Mouse (Mus musculus) intestine, embryonic 14.5 days (tissue): Measurements from ENCODE around the gene Olfr368. TPM values are rescaled to one million over a fixed set of nuclear protein-coding genes. Genes with fewer than 3 reads are reported as not detected.

ENCODE experiments used
- ATAC-seq: fragments of 200-750 bp; cut with Nextera tagmentation; replicated peaks from 2 replicates; pipeline ENCODE4 v1.8.0; 2017; ENCODE audit warnings: low read depth, moderate number of reproducible peaks, moderate TSS enrichment, moderate library complexity; ENCODE audit not compliant: low FRiP score, low TSS enrichment
- DNase-seq: peaks from one replicate; pipeline ENCODE4 v3.0.0-alpha.2; 2018; ENCODE audit warnings: low spot score
- H3K27ac ChIP-seq: fragments of 300-500 bp; sonication (generic); 2 replicates; pipeline ENCODE4 v1.5.1; 2014; ENCODE audit warnings: low read depth, mild to moderate bottlenecking, control low read depth
- H3K27me3 ChIP-seq: fragments of 300-500 bp; sonication (generic); replicated peaks from 2 replicates; pipeline ENCODE4 v1.6.1; 2014; ENCODE audit warnings: low read length, control low read depth; ENCODE audit not compliant: control insufficient read depth, insufficient read depth
- H3K36me3 ChIP-seq: fragments of 300-500 bp; sonication (generic); 2 replicates; pipeline ENCODE4 v1.6.1; 2014; ENCODE audit warnings: low read length, control low read depth; ENCODE audit not compliant: control insufficient read depth, insufficient read depth
- H3K4me1 ChIP-seq: fragments of 300-500 bp; sonication (generic); replicated peaks from 2 replicates; pipeline ENCODE4 v1.6.1; 2014; ENCODE audit warnings: low read length, control low read depth, mixed read lengths; ENCODE audit not compliant: control insufficient read depth, insufficient read depth
- H3K4me2 ChIP-seq: fragments of 300-500 bp; sonication (generic); 2 replicates; pipeline ENCODE4 v1.6.1; 2014; ENCODE audit warnings: low read length
- H3K4me3 ChIP-seq: fragments of 300-500 bp; sonication (generic); 2 replicates; pipeline ENCODE4 v1.5.1; 2014; ENCODE audit warnings: low read depth, low read length, control low read depth, mixed read lengths
- H3K9ac ChIP-seq: fragments of 300-500 bp; sonication (generic); 2 replicates; pipeline ENCODE4 v1.6.1; 2014; ENCODE audit warnings: mild to moderate bottlenecking, low read length
- H3K9me3 ChIP-seq: fragments of 300-500 bp; sonication (generic); 2 replicates; pipeline ENCODE4 v1.6.1; 2016; ENCODE audit warnings: low read length, control low read depth; ENCODE audit not compliant: control insufficient read depth
- WGBS: fragments of 180-500 bp; shearing (Covaris S2); extraction: QIAGEN DNeasy Blood & Tissue Kit; methylation state at CpG from one replicate; pipeline ENCODE4 v1.1.7; 2014; 5-methylcytosine and 5-hydroxymethylcytosine counted together
- polyA plus RNA-seq: library from polyadenylated mRNA; unstranded; fragments of >200 nt; fragmentation: Nextera tagmentation; extraction: Ambion mirVana; gene quantifications from 2 replicates; pipeline ENCODE4 v1.2.1, GENCODE M21; 2014

Olfr368 gene
- polyA plus RNA-seq, 1 experiment from 2014 or later = not detected

- Histone ChIP-seq H3K9me3 (no peaks in the 10 kb centered on the region), H3K36me3 (peaks cover 74% of the 10 kb centered on the region), H3K27me3 (no peaks in the 10 kb centered on the region), H3K9ac (no peak overlapping the region), H3K27ac (no peak overlapping the region), H3K4me2 (no peak overlapping the region), H3K4me1 (no peaks in the 10 kb centered on the region), H3K4me3 (no peak overlapping the region)
- ATAC-seq (no peak), DNase-seq (no peak)
- WGBS = 86% methylated on average over 1 of the region's 1 CpGs
Measured at GRCm38 (mm10) chr2:37376018-37376417, 49.7 kb downstream of the Olfr368 start.

DNA sequence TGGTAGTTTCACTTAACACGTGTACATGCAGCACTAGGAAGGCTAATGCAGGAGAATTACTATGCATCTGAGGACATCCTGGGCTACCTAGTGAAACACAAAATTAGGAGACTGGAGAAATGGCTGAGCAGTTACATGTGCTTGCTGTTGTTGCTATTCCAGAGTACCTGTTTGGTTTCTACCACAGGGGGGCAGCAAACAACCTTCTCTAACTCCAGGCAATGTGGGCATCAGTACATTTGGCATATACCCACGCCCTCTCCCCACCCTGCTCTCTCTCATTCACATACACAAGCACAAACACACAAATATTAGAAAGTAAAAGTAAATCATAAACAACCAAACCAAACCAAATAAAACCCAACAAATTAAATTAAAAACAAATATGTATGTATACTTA lies 53.9 kb downstream of the Olfr368 start:
- peaks cover 77% of the 10 kb centered on the region for H3K36me3 ChIP-seq
- 58% methylated on average over 2 of the region's 2 CpGs for WGBS
- no peak for ATAC-seq

More for the DNA sequence above, 53.9 kb downstream of the Olfr368 start:
- no peaks in the 10 kb centered on the region for H3K4me1 ChIP-seq
- H3K27ac ChIP-seq = no peak overlapping the region
- no peak overlapping the region for H3K4me2 ChIP-seq
- no peaks in the 10 kb centered on the region for H3K27me3 ChIP-seq
- no peaks in the 10 kb centered on the region for H3K9me3 ChIP-seq
- no peak overlapping the region for H3K9ac ChIP-seq
- DNase-seq = peak; percentile 72
- H3K4me3 ChIP-seq = no peak overlapping the region

Other genes with a start within 250 kb of the Olfr368 start
- gene Olfr361, start 237.2 kb upstream of the Olfr368 start, polyA plus RNA-seq = not detected in 2 replicates
- not detected in 2 replicates for gene Olfr362, start 208.6 kb upstream of the Olfr368 start, polyA plus RNA-seq
- gene Olfr364-ps1, start 187.2 kb upstream of the Olfr368 start, polyA plus RNA-seq = not detected in 2 replicates
- not detected in 2 replicates for gene Olfr365, start 138.3 kb upstream of the Olfr368 start, polyA plus RNA-seq
- not detected in 2 replicates for gene Olfr366, start 114.9 kb upstream of the Olfr368 start, polyA plus RNA-seq
- 39.5 and 44.2 TPM in 2 replicates for gene Pdcl, start 32.8 kb downstream of the Olfr368 start, polyA plus RNA-seq
- 16.4 and 19.1 TPM in 2 replicates for gene Rc3h2, start 96.4 kb downstream of the Olfr368 start, polyA plus RNA-seq
- gene Zbtb26, start 116.6 kb downstream of the Olfr368 start, polyA plus RNA-seq = 7.0 and 9.8 TPM in 2 replicates
- gene Zbtb6, start 116.7 kb downstream of the Olfr368 start, polyA plus RNA-seq = 3.8 and 4.8 TPM in 2 replicates
- 42.5 and 44.6 TPM in 2 replicates for gene Rabgap1, start 116.8 kb downstream of the Olfr368 start, polyA plus RNA-seq
- 2.2 and 2.6 TPM in 2 replicates for gene Gpr21, start 189.8 kb downstream of the Olfr368 start, polyA plus RNA-seq